Mouse (Mus musculus): ENCODE data around the gene Adgre4. TPM values are rescaled to one million over a fixed set of nuclear protein-coding genes. Genes with fewer than 3 reads are reported as not detected.
"Not testable (repeated sequence)": the region's sequence is repeated elsewhere in the genome, so short reads cannot be mapped to it uniquely, and the experiment has no call there.

Adgre4 gene
- polyA plus RNA-seq, 1 experiment from 2014 or later, result 0.33 TPM

DNA sequence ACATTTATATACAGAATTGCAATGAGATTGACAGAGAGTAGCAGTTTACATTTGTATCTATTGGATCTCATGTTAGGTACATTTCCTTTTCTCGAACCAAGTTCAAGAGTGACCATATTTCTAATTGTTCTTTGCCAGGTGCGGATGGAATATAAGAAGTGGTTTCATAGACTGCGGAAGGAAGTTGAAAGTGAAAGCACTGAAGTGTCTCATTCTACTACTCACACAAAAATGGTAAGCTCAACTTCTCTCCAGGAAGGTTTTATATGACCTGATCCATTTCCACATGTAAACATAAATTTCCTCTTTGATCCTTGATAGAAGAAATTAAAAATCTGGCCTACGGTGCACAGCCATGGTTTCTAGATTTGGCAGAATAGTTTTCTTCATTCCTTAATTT is 93.3 kb downstream of the Adgre4 start:
- 89% methylated on average over 4 of the region's 4 CpGs for WGBS
- Histone ChIP-seq H3K9ac (no peak overlapping the region), H3K36me3 (no peaks in the 10 kb centered on the region), H3K4me2 (no peak overlapping the region), H3K27ac (no peak overlapping the region), H3K9me3 (no peaks in the 10 kb centered on the region), H3K4me3 (no peak overlapping the region), H3K4me1 (no peaks in the 10 kb centered on the region), H3K27me3 (no peaks in the 10 kb centered on the region)
- no peak for ATAC-seq (ENCODE audit: insufficient number of reproducible peaks, low FRiP score, low TSS enrichment, low read depth)

- H3K4me1 ChIP-seq, result 0 out of 2 replicates have a peak, but pooled peaks cover 12% of the 10 kb centered on the region
- 86% methylated on average over 4 of the region's 4 CpGs for WGBS
- H3K4me2 ChIP-seq, result no peak overlapping the region
- no peak overlapping the region for H3K4me3 ChIP-seq
- H3K27me3 ChIP-seq, result no peaks in the 10 kb centered on the region
- no peak overlapping the region for H3K27ac ChIP-seq
- H3K9me3 ChIP-seq, result no peaks in the 10 kb centered on the region
- ATAC-seq (ENCODE audit: insufficient number of reproducible peaks, low FRiP score, low TSS enrichment, low read depth), result no peak
- no peak overlapping the region for H3K9ac ChIP-seq
- H3K36me3 ChIP-seq, result no peaks in the 10 kb centered on the region; the same call in 1 of the 2 replicates
Observed at GRCm38 (mm10) chr17:55877184-55877583, 127.4 kb downstream of the Adgre4 start.

- 0 out of 2 replicates have a peak, but pooled peaks cover 12% of the 10 kb centered on the region for H3K4me1 ChIP-seq
- peak overlapping the region; percentile 82 for H3K27ac ChIP-seq
- H3K36me3 ChIP-seq; H3K9me3 ChIP-seq; H3K27me3 ChIP-seq; ATAC-seq (ENCODE audit: insufficient number of reproducible peaks, low FRiP score, low TSS enrichment, low read depth): not testable (repeated sequence)
- H3K4me3 ChIP-seq, result peak overlapping the region; percentile 52
- H3K4me2 ChIP-seq, result peak overlapping the region; percentile 46
- 0 out of 2 replicates have a peak overlapping the region, but pooled peaks have one; percentile 23 for H3K9ac ChIP-seq
- WGBS, result 2% methylated on average over 7 of the region's 8 CpGs
Observed at GRCm38 (mm10) chr17:55878282-55878635, 128.5 kb downstream of the Adgre4 start.

DNA sequence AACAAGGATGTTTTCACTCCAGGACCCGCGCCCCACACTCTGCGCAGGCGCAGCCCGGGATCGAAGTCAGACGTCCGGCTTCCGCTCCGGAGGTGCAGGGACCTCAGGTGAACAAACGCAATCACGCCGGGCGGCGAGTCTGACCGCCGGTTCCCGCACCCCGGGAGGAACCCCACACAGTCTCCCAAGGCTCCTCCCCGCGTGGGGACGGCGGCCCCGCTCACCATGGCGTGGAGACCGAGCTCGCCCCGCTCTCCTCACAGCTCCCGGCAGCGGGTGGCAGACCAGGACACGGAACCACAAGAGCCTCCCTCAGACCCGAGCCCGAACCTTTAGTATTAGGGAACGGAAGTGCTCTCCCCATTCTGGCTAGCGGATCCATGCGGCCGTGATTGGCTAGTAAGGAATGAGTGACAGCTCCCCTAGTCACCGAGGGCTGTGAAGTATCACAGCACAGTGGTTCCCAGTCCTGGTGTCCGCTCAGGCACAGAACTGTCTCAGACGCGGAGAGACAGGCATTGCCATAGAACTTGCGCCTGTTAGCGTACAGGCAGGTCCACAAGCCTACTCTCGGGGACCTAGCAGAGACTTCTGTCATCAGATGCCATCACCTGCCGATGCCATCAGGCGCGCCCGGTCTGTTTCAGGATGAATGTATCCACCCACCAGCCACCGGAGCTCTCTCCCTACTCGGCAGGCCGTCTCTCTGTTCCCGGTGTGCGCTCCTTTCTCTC is 129.0 kb downstream of the Adgre4 start, which contains the start of gene Zfp119a:
Zfp119a (minus strand) TSS at position 295 of the 734 bp plus-strand sequence.
- Histone ChIP-seq H3K27ac (peak within 1 kb of the TSS; percentile 88), H3K4me2 (peak within 1 kb of the TSS; percentile 53), H3K4me1 (0 out of 2 replicates have a peak, but pooled peaks cover 12% of the 10 kb centered on the region), H3K4me3 (peak within 1 kb of the TSS; percentile 52), H3K9ac (peak within 1 kb of the TSS; percentile 44; the same call in 1 of the 2 replicates)
- H3K36me3 ChIP-seq, H3K27me3 ChIP-seq, H3K9me3 ChIP-seq: not testable (repeated sequence)
- WGBS, result 0% methylated on average over 36 of the region's 53 CpGs
- peak; percentile 100 for ATAC-seq (ENCODE audit: insufficient number of reproducible peaks, low FRiP score, low TSS enrichment, low read depth)

DNA sequence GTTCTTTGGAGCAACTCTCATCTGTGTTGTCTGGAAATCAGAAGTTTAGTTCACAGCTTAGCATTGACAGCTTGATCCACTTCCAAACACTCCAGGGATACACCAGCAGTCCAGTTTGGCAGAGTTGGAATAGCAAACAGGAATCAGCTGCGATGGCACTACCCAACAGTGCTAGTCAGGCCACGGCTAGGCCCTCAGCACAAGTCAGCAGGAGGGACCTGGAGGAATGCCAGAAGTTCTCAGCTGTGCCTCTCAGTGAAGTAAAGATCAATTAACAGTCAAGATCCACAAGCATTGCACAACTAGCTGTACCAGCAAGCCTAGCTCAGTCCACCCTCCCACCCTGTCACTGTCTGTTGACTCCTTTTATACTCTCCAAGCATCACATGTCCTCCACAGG is 133.8 kb downstream of the Adgre4 start:
- no peaks in the 10 kb centered on the region for H3K9me3 ChIP-seq
- no peak overlapping the region for H3K4me2 ChIP-seq
- 0 out of 2 replicates have a peak, but pooled peaks cover 3% of the 10 kb centered on the region for H3K4me1 ChIP-seq
- no peaks in the 10 kb centered on the region for H3K36me3 ChIP-seq
- no peak overlapping the region for H3K4me3 ChIP-seq
- 59% methylated on average over 2 of the region's 2 CpGs for WGBS
- no peak for ATAC-seq (ENCODE audit: insufficient number of reproducible peaks, low FRiP score, low TSS enrichment, low read depth)
- H3K27ac ChIP-seq, result no peak overlapping the region
- peaks cover 2% of the 10 kb centered on the region; the same call in 1 of the 2 replicates for H3K27me3 ChIP-seq
- H3K9ac ChIP-seq, result no peak overlapping the region

DNA sequence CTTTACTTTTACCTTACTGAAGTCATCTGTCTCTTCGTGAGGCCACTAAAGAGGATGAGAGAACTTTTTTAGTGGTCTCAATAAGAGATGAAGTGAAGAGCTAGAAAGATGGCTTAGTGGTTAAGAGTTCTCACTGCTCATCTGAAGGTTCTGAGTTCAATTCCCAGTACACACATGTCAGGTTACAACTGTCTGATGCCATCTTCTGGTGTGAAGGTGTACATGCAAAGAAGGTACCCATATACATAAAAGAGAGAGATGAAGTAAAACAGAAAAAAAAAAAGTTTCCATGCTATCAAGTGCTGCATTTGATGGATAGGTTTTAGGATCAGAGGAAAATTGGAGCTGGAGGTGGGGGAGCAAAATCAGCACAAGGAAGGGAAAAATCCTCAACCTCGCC is 135.1 kb downstream of the Adgre4 start:
- Histone ChIP-seq H3K4me2 (no peak overlapping the region), H3K4me3 (no peak overlapping the region), H3K36me3 (no peaks in the 10 kb centered on the region), H3K4me1 (no peaks in the 10 kb centered on the region), H3K9me3 (no peaks in the 10 kb centered on the region), H3K9ac (no peak overlapping the region), H3K27me3 (peaks cover 2% of the 10 kb centered on the region; the same call in 1 of the 2 replicates), H3K27ac (no peak overlapping the region)
- 48% methylated on average over 2 of the region's 2 CpGs for WGBS
- no peak for ATAC-seq (ENCODE audit: insufficient number of reproducible peaks, low FRiP score, low TSS enrichment, low read depth)

DNA sequence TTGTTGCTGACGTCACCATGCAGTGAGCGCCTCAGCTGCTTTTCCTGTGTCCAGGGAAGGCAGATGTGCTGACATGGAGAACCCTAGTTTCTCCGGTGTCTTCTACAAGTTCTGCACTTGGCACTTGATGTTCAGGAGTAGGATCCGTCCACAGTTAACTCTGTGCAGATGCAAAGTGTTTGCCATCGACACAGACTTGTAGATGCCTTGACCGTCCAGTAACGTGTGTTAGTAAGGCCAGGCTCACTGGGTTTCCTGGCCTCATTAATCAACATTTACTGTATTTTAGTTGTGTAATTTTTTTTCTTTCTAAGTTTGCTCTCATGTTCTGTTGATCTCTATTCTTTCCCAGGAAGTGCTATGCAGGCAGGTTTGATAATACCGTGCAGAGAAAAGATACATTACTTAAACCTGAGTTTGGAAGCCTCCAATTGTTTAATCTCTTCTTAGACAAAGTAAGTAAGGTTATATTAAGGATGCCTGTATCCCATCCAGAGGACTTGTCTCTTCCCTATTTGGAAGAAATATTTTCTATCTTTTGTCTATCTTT is 142.7 kb downstream of the Adgre4 start:
- not testable (repeated sequence) for H3K27me3 ChIP-seq; H3K4me1 ChIP-seq; H3K9me3 ChIP-seq; H3K9ac ChIP-seq; ATAC-seq (ENCODE audit: insufficient number of reproducible peaks, low FRiP score, low TSS enrichment, low read depth); H3K36me3 ChIP-seq
- 8% methylated on average over 6 of the region's 8 CpGs for WGBS
- Histone ChIP-seq H3K27ac (peak overlapping the region; percentile 61; the same call in 1 of the 2 replicates), H3K4me2 (peak overlapping the region; percentile 40), H3K4me3 (peak overlapping the region; percentile 53)

DNA sequence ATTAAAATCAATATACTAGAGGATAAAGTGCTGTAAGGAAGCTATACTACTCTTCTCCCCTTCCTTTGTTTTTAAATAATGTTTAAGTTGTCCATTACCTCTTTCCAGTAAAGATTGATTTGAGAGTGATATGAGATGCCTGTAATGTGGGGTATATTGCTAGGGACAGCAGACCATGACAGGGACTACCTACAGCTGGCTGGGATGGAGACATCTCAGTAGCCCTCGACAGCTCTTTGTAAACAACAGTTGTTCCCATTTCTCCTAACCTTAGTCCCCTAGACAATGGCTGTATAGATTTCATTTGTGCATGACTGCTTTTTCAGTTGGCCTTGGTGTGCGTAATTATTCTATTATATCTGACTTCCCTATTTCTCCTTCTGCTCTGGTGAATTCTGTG is 153.3 kb downstream of the Adgre4 start:
- Histone ChIP-seq H3K4me1 (no peaks in the 10 kb centered on the region), H3K27me3 (no peaks in the 10 kb centered on the region), H3K9ac (no peak overlapping the region), H3K9me3 (no peaks in the 10 kb centered on the region; the same call in 1 of the 2 replicates), H3K27ac (no peak overlapping the region), H3K4me3 (no peak overlapping the region), H3K4me2 (no peak overlapping the region), H3K36me3 (peaks cover 5% of the 10 kb centered on the region)
- 76% methylated on average over 2 of the region's 2 CpGs for WGBS
- ATAC-seq (ENCODE audit: insufficient number of reproducible peaks, low FRiP score, low TSS enrichment, low read depth), result no peak

Other genes starting within 250 kb of the Adgre4 start
- not detected in 2 replicates for gene Vmn2r118, start 124.8 kb upstream of the Adgre4 start, polyA plus RNA-seq (2015; fragmentation: Nextera tagmentation; extraction: Ambion mirVana)
- 7.6 and 7.7 TPM in 2 replicates for gene Pot1b, start 37.4 kb upstream of the Adgre4 start, polyA plus RNA-seq (2015; fragmentation: Nextera tagmentation; extraction: Ambion mirVana)
- 10.0 TPM in 2 replicates for gene Zfp119a, start 128.9 kb downstream of the Adgre4 start, polyA plus RNA-seq (2015; fragmentation: Nextera tagmentation; extraction: Ambion mirVana)
- gene Zfp959, start 142.1 kb downstream of the Adgre4 start, polyA plus RNA-seq (2015; fragmentation: Nextera tagmentation; extraction: Ambion mirVana), result 13.5 and 14.4 TPM in 2 replicates
- 6.9 and 9.1 TPM in 2 replicates for gene Zfp119b, start 199.5 kb downstream of the Adgre4 start, polyA plus RNA-seq (2015; fragmentation: Nextera tagmentation; extraction: Ambion mirVana)
- 3.3 and 3.8 TPM in 2 replicates for gene Ebi3, start 202.7 kb downstream of the Adgre4 start, polyA plus RNA-seq (2015; fragmentation: Nextera tagmentation; extraction: Ambion mirVana)
- gene Yju2, start 209.1 kb downstream of the Adgre4 start, polyA plus RNA-seq (2015; fragmentation: Nextera tagmentation; extraction: Ambion mirVana), result 21.7 and 22.1 TPM in 2 replicates
- 19.9 and 21.4 TPM in 2 replicates for gene Shd, start 220.5 kb downstream of the Adgre4 start, polyA plus RNA-seq (2015; fragmentation: Nextera tagmentation; extraction: Ambion mirVana)
- gene Fsd1, start 236.5 kb downstream of the Adgre4 start, polyA plus RNA-seq (2015; fragmentation: Nextera tagmentation; extraction: Ambion mirVana), result 12.6 and 18.3 TPM in 2 replicates

Measured in limb, embryonic 15.5 days (tissue).